Mouse (Mus musculus): ENCODE measurements at regions not wholly inside any gene's neighbourhood (a gene's known extent, or its start where the extent isn't known, plus 50 kb on each side); places are given as distances from the start of the nearest gene placed in this dataset.

DNA sequence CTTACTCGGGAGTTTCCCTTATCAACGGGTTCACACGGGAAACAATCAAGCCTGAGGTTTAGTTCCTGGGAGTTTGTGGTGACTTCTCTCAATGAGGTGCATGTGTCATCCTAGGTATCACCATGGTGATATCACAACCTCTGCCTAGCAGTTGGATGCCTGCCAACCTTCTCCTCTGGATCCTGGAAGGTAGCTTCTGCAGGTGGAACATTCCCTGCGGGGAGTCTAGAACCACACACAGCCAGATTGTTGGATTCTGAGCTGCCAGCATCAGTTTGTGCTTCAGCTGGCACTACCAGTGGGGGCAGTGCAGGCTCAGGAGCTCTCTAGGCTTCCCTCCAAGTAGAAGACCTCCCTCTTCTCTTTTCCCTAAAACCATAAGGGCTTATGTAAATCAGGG is 581.8 kb downstream of the Tox3 start:
- no peak for DNase-seq (ENCODE audit: low spot score in 2 of 2)

DNA sequence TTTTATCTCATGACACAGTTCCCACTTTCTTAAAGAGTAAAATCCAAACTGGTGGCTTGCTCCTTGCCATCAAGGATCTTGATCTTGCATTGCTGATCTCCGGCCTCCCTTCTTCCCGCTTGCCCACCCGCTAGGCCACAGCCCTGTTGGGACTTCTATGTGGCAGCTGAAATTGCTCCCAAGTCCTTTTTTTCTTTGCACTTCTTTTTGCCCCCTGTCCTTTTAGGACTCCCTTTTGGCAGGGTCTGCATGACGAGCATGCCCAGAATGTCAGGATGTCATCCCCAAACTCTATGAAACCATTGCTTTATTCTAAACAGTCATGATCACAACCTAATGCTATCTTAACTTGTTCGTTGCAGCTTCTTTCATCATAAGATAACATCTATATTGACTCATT is 588.6 kb downstream of the Tox3 start:
- no peak for DNase-seq (ENCODE audit: low spot score in 2 of 2)

DNA sequence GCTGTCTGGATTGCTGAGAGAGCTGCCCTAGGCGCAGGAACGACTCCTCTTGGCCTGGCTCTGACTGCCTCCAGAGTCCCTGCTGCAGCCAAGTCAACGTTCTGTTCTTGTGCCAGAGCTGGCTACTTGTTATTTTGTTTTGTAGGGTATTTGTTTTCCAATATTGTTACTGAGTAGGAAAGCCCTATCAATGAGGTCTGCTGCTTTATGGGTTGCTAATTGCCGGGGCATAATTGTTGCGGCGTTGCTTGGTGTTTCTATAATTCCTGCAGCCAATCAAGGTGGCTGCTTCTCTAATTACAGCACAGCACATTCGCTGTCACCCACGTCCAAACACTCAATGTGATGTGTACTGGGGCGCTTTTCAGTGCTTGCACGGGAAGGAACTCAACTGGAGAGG is 589.4 kb downstream of the Tox3 start:
- peak in 1 of 2 experiments; percentile 25 for DNase-seq (ENCODE audit: low spot score in 2 of 2)

DNA sequence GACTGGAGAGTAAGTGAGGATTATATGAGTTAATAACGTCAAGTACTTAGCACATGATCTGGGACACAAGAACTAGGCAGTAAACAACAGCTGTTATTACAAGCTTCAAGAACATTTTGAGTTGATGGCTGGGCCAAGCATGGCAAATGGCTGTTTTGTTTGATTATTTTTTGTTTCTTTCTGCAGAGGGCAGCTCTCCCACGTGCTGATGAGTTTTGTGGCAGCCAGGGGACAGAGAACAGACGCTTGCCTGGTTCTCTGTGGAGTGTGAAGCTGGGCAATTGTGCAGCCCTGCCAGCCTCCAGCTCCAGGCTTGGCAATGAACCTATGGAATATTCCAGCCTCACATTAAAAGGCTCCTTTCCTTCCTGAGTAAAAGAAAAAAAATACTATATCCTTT is 592.2 kb downstream of the Tox3 start:
- peak; percentile 50 to 85 for DNase-seq (ENCODE audit: low spot score in 2 of 2)

DNA sequence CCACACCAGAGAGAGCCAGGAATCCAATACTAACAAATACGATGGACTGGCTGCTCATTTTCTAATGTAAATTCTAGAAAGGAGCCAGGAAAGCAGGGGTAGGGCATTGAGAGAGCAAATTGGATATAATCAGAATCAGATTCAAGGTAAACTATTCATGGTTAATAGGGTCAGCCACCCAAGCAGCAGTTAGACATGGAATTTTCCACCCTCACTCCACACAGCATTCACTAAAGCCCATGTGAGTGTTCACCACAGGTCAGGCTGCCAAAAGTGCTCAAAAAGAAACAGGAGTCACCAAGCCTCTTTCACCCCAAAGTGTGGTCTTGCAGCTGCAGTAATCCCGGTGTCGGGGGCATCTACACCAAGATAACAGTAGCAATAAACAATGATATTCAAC is 596.9 kb downstream of the Tox3 start:
- DNase-seq (ENCODE audit: low spot score in 2 of 2), result no peak

DNA sequence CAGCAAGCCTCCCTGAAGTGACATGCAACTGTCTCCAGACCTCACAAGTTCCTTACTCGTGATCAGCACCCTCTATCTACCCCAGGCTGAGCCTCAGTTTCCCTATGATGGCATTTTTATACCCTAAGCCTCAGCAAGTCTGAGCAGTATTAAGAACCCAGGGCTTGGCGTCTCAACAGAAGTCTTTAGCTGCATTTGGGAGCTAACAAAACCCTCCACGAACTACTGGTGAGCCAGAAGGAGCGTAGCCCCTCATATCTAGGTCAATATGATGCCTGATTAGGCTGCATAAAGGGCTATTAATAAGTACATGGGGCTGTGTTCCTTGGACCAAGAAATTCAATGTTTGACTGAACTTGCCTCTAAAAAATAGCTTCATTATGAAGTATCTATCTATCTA is 600.4 kb downstream of the Tox3 start:
- DNase-seq (ENCODE audit: low spot score in 2 of 2), result no peak

DNA sequence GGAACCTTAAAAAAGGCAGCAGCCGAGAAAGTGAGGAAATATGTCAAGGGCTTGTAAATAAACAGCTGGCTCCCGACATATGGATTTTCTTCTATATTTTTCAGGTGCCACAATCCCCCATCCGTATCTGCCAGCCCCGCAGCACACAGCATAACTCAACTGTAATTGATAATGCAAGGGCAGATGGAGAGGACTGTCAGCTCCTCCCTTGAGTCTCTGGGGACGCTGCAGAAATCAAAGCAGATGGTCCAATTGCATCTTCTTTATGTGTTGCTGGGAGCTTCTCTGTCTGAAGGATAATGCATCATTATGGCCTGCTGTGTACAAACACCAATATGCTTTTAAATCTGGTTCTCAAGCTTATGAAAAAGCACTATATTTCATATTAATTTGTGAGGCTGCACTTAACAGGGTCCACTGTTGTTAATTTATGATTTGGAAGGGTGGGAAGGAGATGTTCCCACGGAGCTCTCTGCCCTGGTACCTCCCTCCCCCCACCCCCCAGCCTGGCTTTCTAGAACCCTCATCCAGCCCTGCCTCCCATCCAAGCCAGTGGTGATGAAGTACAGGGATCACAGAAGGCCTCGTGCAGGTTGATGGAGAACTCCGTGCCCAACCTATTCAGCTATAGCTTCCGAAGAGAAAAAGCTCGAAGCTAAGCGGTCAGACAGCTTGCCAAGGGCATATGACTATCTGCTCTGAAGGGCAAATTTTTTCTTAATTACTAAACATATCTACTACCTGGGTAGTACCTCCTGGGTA is 603.7 kb downstream of the Tox3 start:
- DNase-seq (ENCODE audit: low spot score in 2 of 2), result peak; percentile 10 to 55

DNA sequence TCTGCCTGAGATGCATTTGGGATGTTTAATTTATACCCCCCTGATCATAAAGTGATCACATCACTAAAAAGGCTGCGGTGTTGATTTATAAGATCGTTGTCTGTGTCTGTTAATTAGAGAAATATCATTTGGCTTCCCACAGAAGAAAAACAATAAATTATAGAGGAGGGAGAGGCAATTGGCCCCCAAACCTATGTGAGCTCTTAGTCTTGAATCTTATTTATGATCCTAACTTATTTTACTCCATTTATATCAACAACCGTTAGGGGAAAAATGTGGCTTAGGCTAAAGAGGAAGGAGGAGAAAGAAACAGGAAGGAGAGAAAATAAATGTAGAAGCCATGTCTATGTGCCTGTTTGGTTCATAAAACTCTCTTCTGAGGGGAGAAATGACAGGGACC is 609.5 kb downstream of the Tox3 start:
- no peak for DNase-seq (ENCODE audit: low spot score in 2 of 2)

DNA sequence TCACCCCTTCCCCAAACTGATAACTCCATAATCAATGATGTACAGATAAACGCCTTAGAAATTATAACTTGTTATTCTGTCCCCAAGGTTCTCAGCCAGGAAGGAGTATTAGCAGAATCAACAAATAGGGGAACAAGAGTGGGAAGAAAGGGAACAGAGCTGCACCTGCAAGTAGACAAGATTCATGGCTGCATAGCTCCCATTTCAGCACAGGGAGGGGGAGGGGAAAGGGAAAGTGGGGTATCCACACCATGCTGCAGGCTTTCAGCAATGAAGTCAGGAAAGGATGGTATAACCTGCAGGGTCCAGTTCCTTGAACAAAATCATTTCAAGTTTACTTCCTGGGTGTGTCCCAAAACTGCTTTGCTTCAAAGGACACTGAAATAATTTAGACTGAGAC is 610.5 kb downstream of the Tox3 start:
- DNase-seq (ENCODE audit: low spot score in 2 of 2), result no peak

DNA sequence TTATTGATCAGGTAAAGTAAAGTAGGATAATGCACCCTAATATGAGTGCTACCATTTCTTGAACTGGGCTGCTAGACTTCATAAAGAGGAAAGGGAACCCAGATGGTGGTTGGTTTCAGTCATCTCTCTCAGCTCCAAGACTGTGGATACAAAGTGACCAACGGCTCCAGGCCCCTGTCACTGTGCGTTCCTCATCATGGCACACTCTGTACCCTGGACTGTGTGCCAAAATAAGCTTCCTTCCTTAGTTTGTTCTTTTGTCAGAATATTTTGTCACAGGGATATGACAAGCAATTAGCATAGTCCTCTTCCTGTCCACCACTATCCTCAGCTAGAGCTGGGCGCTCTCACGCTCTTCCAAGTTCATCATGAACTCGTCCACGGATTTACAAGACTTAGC is 620.9 kb downstream of the Tox3 start:
- no peak for DNase-seq (ENCODE audit: low spot score in 2 of 2)

DNA sequence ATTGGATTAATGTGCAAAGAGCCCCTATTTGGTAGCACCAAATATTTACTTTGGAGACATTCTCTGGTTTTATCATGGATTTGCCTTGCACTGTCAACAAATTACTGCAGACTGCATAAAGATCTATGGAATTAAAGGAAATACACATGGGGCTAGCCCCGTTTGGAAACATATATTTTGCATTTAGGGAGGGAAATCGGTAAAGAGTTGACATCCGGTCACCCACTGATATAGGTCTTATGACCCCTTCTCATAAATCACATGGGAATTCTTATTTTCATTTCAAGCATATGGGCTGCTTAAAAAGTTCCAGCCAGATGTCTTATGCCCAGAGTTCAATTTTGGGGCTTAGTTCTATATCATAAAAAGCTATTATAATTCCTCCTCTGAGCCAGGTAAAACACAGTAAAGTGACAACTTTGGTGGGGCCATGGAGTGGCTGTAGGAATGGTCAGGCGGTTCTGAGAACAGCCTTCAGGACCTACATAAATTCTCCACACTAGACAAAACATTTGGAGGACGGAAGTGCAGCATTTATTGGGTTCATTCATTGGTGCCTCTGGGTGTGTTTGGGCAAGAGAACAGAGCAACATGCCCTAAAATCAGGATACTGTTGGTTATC is 626.3 kb downstream of the Tox3 start:
- no peak for DNase-seq (ENCODE audit: low spot score in 2 of 2)

DNA sequence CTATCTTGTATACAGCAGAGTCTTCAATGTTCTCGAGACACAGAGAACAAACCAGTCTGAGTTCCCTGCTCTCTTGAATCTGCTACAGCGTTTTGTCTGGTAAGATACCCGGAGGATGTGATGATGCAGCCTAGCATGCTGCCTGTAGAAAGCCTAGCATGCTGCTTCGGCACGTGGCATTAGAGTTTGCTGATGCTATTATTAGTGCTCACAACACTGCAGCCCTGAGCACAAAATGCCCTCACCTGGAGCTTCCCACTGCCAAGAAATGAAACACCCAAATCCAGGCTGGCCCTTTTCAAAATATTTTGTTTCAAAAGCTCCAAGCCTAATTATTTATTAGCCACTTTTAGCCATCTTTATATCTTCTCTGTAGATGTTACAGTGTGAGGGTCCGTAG is 634.3 kb downstream of the Tox3 start:
- DNase-seq (ENCODE audit: low spot score in 2 of 2), result no peak

DNA sequence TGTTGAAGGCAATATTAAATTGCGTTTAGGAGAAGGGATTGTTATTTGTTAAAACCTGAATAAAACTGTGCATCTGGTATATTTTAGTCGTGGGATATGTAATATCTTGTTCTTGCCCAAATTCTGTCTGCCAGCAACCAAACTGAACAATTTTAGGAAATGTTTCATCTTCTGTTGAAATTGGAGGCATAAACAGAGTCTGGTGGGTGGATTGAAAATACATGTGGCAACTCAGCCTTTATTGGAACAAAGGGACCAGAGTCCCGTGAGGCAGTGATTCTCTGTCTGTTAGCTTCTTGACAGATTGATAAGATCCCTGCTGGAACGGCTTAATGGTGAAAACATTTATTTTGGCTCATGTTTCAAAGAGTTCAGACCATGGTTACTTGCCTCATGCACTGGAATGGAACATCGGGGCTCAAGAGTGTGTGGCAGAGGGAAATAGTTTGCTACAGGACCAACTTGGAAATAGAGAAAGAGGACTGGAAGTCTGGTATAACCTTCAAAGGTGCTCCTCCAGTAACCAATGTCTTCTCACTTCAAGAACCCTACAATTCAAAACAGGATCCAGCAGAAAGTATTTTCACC is 640.7 kb downstream of the Tox3 start:
- DNase-seq (ENCODE audit: low spot score in 2 of 2), result peak; percentile 8 to 70

DNA sequence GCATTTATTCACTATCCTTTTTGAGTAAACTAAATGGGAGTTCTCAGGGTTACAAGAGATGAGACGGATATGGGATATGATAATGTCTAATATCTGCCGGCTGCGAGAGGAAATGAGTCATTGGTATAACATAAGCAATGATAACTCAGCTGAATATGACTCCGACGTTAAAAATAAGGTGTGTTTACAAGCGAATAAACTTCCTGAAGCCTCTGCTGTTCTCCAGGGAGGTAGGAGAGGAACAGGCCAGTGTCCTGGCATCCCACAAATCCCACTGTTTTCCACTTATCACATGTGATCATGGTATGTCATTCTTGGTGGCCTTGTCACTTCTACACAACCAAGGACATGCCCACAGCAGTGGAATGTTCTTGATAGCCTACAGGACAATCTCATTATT is 641.7 kb upstream of the Sall1 start:
- DNase-seq (ENCODE audit: low spot score in 2 of 2), result no peak

DNA sequence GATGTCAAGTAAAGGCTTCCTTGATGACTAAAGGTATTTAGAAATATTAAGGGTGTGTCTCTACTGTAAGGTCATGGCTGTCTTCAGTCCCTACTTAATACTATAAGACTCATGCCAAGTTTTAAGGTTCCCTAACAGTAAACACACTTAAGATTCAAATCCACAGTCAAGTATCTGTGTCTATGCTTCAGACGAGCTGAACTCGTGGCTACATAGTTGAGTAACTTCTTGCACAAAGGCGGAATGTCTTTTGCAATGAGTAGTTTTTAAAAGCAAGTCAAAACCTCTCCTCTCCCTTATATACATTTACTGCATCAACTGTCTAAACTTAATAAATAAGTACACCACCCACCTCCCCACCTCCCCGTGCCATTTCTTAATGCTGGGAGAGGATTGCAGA is 637.0 kb upstream of the Sall1 start:
- no peak for DNase-seq (ENCODE audit: low spot score in 2 of 2)

DNA sequence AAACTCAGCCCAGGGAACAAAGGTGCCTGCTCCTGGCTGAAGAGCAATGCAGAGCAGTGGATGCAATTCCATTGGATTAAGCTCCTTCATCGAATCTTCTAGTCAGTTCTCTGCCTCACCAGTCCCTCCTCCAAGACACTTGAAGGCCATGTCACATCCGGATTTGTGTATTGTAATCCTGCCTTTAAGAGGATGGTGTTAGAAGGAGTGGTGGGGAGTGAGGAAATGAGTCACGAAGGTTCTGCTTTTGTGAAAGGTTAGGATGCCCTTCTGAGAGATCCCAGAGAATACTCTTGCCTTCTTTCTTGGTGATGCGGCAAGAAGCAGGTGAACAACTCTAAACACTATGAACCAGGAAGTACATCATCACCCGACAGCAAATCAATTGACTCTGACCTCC is 636.4 kb upstream of the Sall1 start:
- DNase-seq (ENCODE audit: low spot score in 2 of 2), result no peak

DNA sequence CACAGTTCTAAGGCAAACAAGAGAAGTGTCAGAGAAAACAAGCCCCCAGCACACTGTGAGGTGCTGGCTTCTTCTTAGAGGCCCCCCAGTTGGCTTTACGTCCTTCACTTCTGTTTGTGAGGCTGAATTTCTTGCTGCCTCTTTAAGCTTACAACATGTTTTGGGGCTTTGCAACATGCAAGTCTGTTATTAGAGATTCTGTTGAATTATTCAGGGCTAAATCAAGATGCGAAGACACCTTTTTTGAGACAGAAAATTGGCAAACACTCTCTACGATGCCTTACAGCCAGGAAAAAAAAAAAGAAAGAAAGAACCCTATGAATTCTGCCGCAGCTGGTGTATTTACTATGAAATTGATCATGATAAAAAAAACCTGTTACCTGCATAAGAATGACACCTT is 635.6 kb upstream of the Sall1 start:
- DNase-seq (ENCODE audit: low spot score in 2 of 2), result no peak

DNA sequence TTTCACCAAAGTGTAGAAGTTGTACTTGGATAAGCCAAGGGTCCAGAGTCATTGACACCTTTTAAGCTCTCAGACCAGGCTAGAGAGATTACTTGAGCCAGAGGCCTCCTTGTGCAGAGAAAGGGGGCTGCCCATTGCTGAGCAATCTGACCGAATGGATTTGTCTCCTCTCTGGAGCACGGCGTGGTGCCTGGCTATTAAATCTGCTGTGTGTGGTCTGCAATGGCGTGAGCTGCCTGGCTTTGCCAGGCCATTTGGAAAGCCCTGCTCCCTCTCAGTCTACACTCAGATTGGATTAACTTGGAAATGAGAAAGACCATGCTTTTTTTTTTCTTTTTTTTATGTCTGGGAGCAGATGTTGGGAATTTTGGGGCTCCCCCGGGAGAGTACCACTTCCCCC is 633.3 kb upstream of the Sall1 start:
- no peak for DNase-seq (ENCODE audit: low spot score in 2 of 2)

DNA sequence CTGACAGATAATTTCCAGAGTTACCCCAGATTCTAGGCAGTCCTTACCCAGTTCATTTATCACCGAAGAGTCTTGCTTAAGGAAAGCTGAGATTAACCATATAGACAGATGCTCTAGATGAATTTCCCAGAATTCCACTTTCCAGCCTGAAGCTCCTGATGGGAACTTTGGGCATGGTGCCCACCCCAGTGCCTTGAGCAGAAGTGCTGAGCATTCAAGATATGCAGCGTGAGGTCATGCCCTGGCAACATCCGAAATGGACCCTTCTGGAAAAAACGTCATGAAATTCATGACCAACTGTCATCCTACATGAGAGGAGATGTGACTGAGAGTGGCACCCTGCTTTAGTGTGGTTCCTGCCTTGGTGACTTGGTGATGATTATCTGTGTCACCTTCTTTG is 629.9 kb upstream of the Sall1 start:
- no peak for DNase-seq (ENCODE audit: low spot score in 2 of 2)

DNA sequence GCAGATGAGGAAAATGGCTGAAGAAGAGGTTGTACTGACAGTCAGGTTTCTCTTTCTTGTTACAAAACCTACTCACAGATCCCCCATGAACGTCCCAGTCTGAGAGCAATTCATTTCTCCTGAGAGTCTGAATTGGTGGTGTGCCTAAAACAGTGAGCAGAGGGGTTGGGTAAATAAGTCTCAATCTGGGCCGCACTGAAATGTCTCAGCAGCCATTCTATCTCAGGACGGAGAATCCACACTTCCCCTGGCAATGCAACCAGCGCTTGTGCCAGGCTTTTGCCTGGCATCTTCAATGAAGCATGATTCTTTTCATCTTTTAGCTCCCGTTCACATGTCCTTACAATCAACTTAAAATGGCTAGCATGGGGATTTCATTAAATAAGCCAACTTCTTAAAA is 628.7 kb upstream of the Sall1 start:
- DNase-seq (ENCODE audit: low spot score in 2 of 2), result no peak

DNA sequence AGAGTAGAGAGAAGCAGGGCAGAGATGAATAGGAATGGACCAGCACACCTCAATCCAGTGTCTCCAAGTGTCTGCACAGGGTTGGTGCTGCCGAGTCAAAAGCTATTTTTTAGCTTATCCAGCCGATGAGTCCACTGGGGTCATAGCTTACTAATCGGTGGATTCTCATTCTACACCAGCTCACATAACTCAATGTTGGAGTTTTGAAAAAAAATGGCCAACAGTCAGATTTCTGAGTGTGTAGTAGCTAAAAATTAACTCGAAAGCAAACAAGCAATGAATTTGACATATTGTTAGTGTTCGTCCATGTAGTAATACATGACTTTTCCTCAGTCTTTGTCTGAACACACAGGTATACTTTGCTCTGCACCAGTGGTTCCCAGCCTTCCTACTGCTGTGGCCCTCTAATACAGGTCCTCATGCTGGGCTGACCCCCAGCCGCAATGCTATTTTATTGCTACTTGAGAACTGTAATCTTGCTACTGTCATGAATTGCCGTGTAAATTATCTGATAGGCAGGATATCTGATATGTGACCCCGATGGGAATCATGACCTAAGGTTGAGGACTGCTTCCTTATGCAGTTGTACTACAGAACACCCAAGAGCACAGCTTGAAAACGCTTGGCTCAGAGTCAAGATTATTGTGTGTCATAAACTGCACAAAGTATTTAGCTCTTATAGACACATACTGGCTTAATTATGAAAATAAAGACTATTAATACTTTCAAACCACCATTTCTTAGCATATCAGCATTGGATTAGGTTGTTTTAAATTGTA is 621.1 kb upstream of the Sall1 start:
- DNase-seq (ENCODE audit: low spot score in 2 of 2), result no peak

DNA sequence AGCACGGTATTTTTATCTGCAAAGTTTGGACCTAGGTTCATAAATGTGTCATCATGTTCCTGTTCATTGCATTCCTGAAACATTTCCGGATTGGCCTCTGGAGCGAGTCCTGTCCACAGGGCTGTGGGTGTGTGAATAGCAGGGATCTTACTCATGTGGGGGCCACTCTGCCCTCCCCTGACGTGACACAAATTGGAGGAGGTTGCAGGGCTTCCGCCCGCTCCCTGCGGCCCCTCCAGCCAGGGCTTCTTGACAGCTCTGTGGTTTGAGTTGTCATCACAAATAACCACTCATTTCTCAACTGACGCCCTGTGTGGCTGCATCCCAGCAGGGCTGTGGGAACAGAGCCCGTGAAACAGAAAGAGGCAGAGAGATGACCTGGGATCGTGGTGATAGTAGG is 619.9 kb upstream of the Sall1 start:
- no peak for DNase-seq (ENCODE audit: low spot score in 2 of 2)

Measured in layer of hippocampus, adult 18-20 months (tissue).